Mouse (Mus musculus) embryonic fibroblast, embryonic 13.5 days (primary cell): ENCODE results near the gene Flrt2.

Experiments
- CTCF ChIP-seq: IDR thresholded peaks from 2 replicates; pipeline ENCODE4 v1.5.1; 2011; ENCODE audit warnings: mild to moderate bottlenecking, control low read depth, low read length, moderate library complexity, borderline replicate concordance; ENCODE audit not compliant: insufficient read depth
- POLR2A ChIP-seq: IDR thresholded peaks from 2 replicates; pipeline ENCODE4 v1.6.1; 2011; ENCODE audit warnings: low read depth, mild to moderate bottlenecking, control low read depth, low read length, moderate library complexity

DNA sequence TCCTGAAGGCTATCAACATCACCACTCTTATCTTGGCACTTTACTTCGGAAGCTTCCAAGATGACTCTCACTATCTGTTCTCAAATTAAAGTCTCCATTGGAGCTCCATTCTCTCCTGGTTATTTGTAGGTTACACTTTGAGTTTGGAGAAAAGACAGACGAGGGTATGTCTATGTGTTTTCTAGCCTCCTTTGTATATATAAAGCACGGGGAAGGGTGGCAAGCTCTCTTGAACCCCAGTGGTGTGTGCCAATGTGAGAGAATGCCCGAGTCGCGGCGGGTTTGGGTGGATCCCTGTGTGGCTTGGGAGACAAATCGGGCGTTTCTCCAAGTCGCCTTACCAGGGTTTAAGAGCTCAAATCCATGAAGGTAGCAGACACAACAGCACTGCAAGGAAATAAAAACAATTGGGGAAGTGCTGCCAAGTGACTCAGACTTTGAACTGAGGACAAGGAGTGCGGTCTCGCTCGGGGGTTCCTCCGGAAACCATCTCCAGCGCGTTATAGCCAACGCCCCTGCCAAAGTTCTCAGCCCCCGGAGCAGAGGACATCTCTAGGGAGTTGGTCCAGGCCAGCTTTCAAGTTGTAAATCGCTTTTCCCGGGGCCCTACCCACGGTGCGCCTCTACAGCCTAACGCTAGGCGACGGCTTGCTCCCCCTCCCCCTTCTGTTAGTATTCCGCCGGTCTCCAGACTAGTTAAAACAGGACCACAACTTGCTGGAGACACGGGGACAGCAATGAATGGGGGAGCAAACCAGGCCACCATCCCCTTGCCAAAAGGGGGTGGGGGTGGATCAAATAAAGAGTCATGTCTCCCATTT is 1.8 kb downstream of the Flrt2 start:
- TF ChIP-seq CTCF (no peak), POLR2A (0 out of 2 replicates have a peak, but pooled peaks have one; percentile 12)
